Mouse (Mus musculus): Measurements from ENCODE around the gene Slc4a1.

DNA sequence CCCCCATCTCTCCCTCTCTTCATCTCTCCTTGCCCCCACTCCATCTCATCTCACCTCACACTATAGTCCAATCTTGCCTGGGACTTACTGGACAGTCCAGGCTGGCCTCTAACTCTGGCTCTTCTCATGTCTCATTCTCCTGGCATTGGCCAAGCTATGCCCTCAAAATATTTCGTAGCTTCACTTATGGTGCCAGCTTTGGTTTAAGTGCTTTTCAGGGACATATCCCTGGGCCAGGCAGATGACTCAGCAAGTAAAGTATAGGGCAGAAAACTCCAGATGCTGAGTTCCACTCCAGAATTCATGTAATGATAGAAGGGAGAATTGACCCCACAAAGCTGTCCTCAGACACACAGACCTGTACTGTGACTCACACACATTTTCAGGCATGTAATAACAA is 29.8 kb downstream of the Slc4a1 start:
- TF ChIP-seq POLR2A (IDR thresholded peaks at IDR 0.05; ENCODE audit: insufficient read depth, low read depth, low read length) (no peak), CTCF (IDR thresholded peaks at IDR 0.05; ENCODE audit: insufficient read depth, low read depth, low read length) (no peak)
